Mouse (Mus musculus) heart, adult 9 months (tissue): Measurements from ENCODE around the gene Tex30.
"Not testable (repeated sequence)": the region's sequence is repeated elsewhere in the genome, so short reads cannot be mapped to it uniquely, and the experiment has no call there.

ENCODE experiments used
- DNase-seq, 2 experiments: peaks; one replicate each; pipeline ENCODE4 v3.0.0; 2022; ENCODE audit warnings: low spot score in 2 of 2

Tex30 gene

GRCm38 (mm10) chr1:44102259-44102717, at the start of gene Tex30:
Tex30 (minus strand) TSS chr1:44102441.
- peak; percentile 91 to 93 for DNase-seq

DNA sequence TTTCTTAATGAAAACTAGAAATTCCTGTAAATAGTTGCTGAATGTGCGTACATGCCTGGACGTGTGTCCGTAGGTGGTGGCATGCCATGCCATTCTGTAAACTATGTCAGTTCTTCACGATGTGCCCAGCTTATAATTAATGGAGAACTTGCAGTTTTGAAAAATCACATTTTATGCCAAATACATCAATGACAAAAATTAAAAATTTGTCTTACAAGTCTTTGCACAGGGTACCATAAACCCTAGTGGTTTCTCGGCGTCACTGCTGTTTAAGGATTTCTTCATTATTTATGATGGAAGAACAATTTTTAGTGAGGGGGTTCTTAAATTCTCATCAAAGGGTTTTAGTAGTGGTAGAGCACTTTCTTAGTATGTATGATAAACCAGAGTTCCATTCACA, 46.5 kb upstream of the Tex30 start:
- no peak for DNase-seq

DNA sequence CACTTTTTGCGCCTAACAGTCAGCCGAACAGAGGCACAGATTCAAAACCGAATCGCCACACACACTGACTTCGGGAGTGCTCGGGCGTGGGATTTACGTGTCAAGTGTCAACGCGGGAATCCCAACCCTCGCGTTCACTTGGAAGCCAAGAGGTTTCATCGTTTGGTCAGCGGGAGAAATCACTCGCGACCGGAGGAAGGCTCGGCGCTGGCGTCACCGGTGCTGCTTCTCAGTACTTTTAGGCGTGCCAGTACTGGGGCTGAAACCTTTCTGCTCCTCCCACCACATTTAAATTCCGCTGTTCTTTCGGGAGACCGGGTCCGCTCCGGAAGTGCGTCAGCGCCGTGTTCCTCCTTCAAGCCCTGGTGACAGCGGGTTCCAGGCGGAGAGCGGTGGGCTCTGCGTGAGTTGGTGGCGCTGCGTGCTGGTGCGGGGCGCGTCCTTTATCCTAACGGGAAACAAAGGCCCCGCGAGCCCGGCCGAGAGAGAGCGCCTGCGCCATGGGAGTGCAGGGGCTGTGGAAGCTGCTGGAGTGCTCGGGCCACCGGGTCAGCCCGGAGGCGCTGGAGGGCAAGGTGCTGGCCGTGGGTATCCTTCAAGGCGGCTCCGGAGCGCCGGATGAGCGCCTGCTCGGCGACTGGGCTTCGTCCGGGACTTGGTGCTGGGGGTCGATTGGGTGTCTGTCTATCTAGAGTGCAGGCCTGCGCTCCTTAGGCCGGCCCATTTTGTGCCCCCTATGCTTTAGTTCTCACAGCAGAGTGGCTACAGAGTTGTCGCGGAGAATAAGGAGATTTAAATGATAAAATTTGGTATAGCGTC, 45.5 kb upstream of the Tex30 start, which contains the start of gene Ercc5:
Ercc5 (plus strand) TSS at position 182 of the 819 bp plus-strand sequence.
- peak; percentile 91 to 94 for DNase-seq

DNA sequence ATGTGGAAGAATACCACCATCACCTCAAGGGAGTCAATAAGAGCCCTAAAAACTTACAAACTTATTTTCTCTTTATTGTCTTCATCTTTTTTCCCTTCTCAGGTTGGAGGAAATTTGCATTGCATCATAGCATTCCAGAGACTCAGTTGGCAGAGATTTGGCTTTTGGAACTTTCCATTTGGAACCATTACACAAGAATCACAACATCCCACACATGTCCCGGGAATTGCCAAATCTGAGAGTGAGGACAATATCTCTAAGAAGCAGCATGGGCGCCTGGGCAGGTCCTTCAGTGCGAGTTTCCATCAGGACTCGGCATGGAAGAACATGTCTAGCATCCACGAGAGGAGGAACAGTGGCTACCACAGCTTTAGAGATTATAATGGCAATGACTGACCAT, 40.5 kb upstream of the Tex30 start:
- DNase-seq = peak in 1 of 2 experiments; percentile 10

DNA sequence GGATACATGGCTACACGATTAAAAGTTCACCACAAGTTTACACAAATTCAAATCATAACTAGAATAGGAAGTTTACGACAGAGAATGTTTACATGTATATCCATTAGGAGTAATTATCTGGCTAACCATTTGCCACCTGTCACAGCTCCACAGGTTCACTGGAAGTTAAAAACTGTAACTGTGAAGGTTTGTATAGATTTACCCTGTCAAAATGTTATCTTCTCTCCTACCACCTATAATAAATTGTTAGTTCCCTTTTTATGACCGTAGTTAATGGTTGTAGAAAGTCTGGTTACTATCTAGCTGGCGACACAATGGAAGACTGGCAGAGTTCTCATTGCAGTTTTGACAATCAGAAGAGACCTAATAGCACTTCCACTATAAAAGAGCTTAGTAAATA, 38.0 kb upstream of the Tex30 start:
- DNase-seq = no peak

GRCm38 (mm10) chr1:44129929-44130581, 27.8 kb upstream of the Tex30 start:
- no peak for DNase-seq

- no peak for DNase-seq
These were observed 23.3 kb upstream of the Tex30 start for GRCm38 (mm10) chr1:44125590-44125989.

DNA sequence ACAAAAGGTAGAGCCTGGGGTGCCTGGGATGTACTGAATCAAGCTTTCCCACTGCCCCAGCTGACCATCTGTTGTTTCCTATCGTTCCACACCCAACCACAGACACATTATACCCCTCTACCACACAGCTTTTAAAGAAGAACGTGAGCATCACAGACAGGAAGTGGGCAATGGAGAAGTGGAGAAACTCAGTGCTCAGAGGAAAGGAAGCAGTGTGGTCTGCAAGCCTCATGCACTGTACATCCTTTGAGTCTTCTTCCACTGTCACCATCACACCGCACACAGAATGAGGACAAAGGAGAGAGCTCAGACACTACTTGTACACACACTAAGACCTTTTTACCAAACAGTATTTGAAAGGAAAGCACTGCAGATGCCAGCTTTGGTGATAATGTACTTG, 20.0 kb upstream of the Tex30 start:
- no peak for DNase-seq

DNA sequence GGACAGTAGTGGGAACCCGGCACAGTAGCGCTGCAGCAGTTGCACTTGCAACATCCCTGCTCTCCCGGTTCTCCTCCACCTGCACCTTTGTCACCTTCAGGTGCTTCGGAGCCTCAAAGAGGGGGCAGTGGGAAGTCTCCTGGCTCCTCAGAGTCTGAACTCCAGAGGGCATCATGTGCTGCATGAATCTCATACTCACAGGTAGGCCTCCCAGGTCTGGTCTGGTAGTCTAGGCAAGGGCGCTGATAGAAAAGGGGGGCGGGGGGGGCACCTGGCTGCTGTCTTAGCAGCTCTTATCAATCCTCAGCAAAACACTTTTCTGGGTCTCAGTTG, 17.8 kb upstream of the Tex30 start:
- no peak for DNase-seq

GRCm38 (mm10) chr1:44119201-44120073, 17.2 kb upstream of the Tex30 start:
- DNase-seq = peak; percentile 78 to 81

GRCm38 (mm10) chr1:44118239-44119054, 16.2 kb upstream of the Tex30 start, which contains the start of the genes Kdelc1 and Bivm:
Kdelc1 (minus strand) TSS chr1:44118808.
Bivm (plus strand) TSS chr1:44118957.
- peak; percentile 94 to 95 for DNase-seq

DNA sequence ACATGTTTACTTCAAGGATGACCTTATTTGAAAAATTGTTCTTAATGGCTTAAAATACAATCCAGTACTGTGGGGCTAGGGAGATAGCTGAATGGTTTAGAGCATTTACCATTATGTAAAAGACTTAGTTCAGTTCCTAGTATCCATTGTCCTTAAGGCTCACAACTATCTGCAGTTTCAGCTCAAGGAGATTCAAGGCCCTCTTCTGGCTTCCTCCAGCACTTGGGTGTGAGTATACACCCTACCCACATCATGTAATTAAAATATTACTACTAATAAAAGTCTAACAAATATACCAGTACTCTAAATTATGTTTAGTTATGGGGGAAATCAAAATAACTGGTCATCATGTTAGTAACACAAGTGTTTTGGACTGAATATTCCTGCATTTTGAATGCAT, 15.3 kb upstream of the Tex30 start:
- DNase-seq = no peak

GRCm38 (mm10) chr1:44102939-44103338, 698 bp upstream of the Tex30 start:
- peak in 1 of 2 experiments; percentile 2 for DNase-seq

GRCm38 (mm10) chr1:44101448-44102225, 604 bp downstream of the Tex30 start:
- DNase-seq = peak; percentile 14 to 19

DNA sequence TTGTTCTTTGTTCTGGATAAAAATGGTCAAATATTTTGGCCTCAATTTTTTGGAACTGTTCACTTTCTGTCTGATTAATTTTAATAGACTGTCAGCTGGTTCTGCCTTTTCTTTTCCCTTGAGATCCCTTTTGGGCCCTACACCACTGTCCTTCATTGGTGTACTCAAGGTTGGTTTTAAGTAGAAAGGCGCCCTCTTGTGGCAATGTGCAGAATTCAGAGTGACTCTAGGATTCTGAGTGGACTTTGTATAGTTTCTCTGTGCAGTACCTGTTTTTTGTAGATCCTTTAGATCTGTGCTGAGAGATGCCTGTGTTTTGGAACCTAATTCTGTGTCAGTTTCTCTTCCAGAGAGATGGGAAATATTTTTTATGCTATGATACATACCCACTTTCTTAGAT, 37.6 kb downstream of the Tex30 start:
- peak in 1 of 2 experiments; percentile 9 for DNase-seq

GRCm38 (mm10) chr1:44063439-44063838, 38.8 kb downstream of the Tex30 start:
- no peak for DNase-seq

DNA sequence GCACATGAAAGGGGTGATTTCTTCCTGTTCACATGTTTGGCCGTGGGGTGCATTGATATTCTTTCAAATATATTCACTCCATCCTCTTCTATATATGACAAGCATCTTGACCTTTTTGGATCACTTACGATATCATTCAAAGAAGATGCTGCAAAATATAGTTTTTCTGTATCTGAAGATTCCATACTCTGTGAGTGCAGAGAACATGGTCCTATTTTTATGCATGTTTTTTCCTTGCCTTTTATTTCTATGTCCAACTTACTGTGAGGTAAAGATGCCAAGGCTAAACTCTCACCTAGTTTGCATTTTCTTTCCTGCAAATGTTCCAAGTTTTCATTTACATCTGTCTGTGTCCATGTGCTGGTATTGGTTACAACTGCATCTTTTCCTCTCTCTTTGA, 40.4 kb downstream of the Tex30 start, which contains the start of gene Gm8251:
Gm8251 (minus strand) TSS at position 101 of the 400 bp plus-strand sequence.
- DNase-seq = no peak

DNA sequence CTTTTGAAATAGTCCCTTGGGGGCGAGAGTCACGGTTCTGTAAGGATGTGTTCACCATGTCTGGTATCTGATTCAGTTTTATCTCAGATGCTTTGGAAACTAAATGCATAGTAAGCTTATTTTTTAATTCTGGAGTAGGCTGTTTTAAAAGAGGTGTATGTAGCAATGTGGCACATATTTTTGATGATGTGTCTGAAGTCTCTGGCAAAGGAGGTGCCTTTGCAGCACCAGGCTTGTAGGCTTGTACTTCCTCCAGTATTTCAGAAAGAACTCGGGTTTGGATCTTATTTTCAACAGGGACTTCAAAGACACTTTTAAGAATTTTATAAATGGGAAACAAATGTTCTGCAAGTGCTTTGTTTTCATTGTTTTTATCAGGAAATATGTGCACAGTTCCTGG, 44.4 kb downstream of the Tex30 start:
- no peak for DNase-seq

GRCm38 (mm10) chr1:44046556-44046955, 55.7 kb downstream of the Tex30 start:
- DNase-seq = no peak

GRCm38 (mm10) chr1:44045689-44046088, 56.6 kb downstream of the Tex30 start:
- not testable (repeated sequence) for DNase-seq
